Mouse (Mus musculus): ENCODE results near the gene Ccdc107. TPM values are rescaled to one million over a fixed set of nuclear protein-coding genes. Genes with fewer than 3 reads are reported as not detected.

The Ccdc107 gene
- polyA plus RNA-seq, 1 experiment from 2014 or later = 73.8 TPM

DNA sequence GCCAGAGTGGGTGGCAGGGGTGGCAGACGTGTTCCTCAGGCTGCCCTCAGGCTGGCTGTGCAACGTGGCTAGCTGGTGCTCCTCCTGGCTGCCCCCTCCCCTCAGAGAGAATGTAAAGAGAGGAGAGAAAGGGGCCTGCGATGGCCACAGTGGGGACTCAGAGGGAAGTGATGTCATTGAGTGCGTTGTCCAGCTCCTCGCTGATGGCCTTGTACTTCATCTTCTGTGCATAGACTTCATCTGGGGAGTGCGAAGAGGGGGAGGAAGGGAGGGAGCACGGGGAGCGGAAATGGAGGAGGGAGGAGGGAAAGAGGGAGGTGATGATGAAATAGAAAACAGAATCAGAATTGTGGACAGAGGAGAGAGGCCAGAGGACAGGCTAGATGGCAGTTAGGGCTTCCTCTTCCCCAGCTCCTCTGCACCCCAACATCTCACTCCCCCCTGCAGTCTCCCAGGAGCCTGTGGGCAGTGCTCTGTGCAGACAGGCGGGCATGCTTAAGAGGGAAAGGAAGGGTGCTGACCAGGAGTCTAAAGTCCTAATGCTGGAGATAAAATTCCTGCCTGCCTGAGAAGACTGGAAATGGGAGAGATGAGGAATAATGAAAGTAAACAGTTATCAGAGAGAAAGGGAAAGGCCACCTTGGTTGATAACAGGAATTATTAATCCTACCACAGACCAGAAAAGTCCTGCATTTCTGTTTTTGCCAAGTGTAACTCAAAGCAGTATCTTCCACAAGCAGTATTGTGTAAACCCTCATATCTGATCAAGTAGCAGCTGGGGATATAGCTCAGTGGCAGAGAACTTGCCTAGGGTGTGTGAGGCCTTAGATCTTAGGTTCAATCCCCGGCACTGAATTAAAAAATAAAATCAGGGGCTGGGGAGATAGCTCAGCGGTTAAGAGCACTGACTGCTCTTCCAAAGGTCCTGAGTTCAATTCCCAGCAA is 23.3 kb downstream of the Ccdc107 start:
- no peaks in the 10 kb centered on the region for H3K36me3 ChIP-seq (ENCODE audit: control insufficient read depth, insufficient read depth, low read length)
- H3K27me3 ChIP-seq (ENCODE audit: control insufficient read depth, insufficient read depth, low read depth, low read length) = peaks cover 8% of the 10 kb centered on the region
- H3K4me2 ChIP-seq (ENCODE audit: low read depth, low read length) = no peak overlapping the region
- no peak overlapping the region for H3K4me3 ChIP-seq (ENCODE audit: low read length)
- H3K27ac ChIP-seq (ENCODE audit: low read length) = no peak overlapping the region
- no peak for ATAC-seq (ENCODE audit: low read depth)
- no peaks in the 10 kb centered on the region for H3K9me3 ChIP-seq (ENCODE audit: control insufficient read depth, low read length)
- WGBS = 55% methylated on average over 11 of the region's 11 CpGs
- peaks cover 9% of the 10 kb centered on the region for H3K4me1 ChIP-seq (replicated peaks; ENCODE audit: control insufficient read depth, insufficient read depth, low read length)
- H3K9ac ChIP-seq (ENCODE audit: low read length) = no peak overlapping the region

DNA sequence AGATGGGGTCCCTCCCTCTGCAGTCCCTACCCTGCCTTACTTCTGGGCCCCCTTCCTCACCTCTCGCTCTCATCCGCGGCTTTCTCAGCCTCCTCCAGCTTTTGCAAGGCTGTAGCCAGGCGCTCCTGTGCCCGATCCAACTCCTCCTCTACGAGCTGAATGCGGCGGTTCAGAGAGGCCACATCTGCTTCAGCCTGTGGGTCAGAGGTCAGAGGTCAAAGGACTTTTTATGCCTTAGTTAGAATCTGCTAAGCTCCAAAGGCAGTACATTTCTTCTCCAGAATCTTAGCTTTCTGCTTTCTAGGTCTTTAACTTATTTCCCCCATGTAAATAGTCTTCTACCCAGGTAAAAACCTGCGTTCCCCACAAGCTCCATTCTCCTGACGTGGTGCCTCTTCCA is 26.9 kb downstream of the Ccdc107 start:
- H3K27ac ChIP-seq (ENCODE audit: low read length) = no peak overlapping the region
- H3K36me3 ChIP-seq (ENCODE audit: control insufficient read depth, insufficient read depth, low read length) = no peaks in the 10 kb centered on the region
- peak overlapping the region; percentile 26; the same call in 1 of the 2 replicates for H3K4me3 ChIP-seq (ENCODE audit: low read length)
- peak overlapping the region; percentile 52 for H3K4me2 ChIP-seq (ENCODE audit: low read depth, low read length)
- WGBS = 28% methylated on average over 10 of the region's 10 CpGs
- H3K9me3 ChIP-seq (ENCODE audit: control insufficient read depth, low read length) = no peaks in the 10 kb centered on the region
- H3K4me1 ChIP-seq (replicated peaks; ENCODE audit: control insufficient read depth, insufficient read depth, low read length) = peaks cover 24% of the 10 kb centered on the region
- peaks cover 14% of the 10 kb centered on the region for H3K27me3 ChIP-seq (ENCODE audit: control insufficient read depth, insufficient read depth, low read depth, low read length)
- no peak for ATAC-seq (ENCODE audit: low read depth)
- H3K9ac ChIP-seq (ENCODE audit: low read length) = no peak overlapping the region

DNA sequence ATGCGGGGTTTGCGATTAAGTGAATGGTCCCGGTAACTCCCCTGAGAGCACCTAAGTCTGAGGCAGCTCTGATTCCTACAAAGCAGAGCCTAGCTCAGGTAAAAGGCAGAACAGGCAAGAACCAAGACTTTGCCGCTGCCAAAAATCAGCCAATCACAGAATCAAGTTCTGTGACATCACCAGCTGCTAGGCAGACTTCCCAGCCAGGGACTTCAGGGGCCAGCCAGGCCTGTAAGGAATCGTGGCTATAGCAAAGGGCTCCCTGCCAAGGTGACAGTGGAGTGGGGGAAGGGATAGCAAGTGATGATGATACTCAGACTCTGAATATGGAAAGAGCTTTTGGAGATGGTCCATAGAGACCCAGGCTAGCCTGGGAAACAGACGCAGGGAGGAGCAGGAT is 27.3 kb downstream of the Ccdc107 start:
- Histone ChIP-seq H3K27ac (ENCODE audit: low read length) (no peak overlapping the region), H3K27me3 (ENCODE audit: control insufficient read depth, insufficient read depth, low read depth, low read length) (peaks cover 14% of the 10 kb centered on the region), H3K4me2 (ENCODE audit: low read depth, low read length) (peak overlapping the region; percentile 52), H3K9me3 (ENCODE audit: control insufficient read depth, low read length) (no peaks in the 10 kb centered on the region), H3K4me1 (replicated peaks; ENCODE audit: control insufficient read depth, insufficient read depth, low read length) (peaks cover 24% of the 10 kb centered on the region), H3K36me3 (ENCODE audit: control insufficient read depth, insufficient read depth, low read length) (no peaks in the 10 kb centered on the region), H3K9ac (ENCODE audit: low read length) (no peak overlapping the region), H3K4me3 (ENCODE audit: low read length) (peak overlapping the region; percentile 26; the same call in 1 of the 2 replicates)
- peak; percentile 27 for ATAC-seq (ENCODE audit: low read depth)
- WGBS = 14% methylated on average over 6 of the region's 6 CpGs

DNA sequence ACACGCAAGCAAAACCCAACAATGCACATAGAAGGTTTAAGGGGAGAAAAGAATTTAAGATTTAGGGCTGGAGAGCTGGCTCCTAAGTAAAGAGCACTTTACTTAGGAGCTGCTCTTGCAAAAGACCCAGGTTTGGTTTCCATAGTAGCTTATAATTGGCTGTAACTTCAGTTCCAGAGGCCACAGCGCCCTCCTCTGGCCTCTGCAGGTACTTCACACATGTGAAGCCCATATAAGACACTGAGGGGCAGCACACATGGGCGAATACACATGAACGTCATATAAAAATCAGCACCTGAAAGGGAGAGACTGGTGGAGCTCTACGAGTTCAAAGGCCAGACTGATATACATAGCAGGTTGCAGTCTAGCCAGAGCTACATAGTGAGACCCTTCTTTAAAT is 35.2 kb downstream of the Ccdc107 start:
- Histone ChIP-seq H3K4me2 (ENCODE audit: low read depth, low read length) (no peak overlapping the region), H3K9me3 (ENCODE audit: control insufficient read depth, low read length) (no peaks in the 10 kb centered on the region), H3K27ac (ENCODE audit: low read length) (no peak overlapping the region), H3K36me3 (ENCODE audit: control insufficient read depth, insufficient read depth, low read length) (peaks cover 19% of the 10 kb centered on the region), H3K4me3 (ENCODE audit: low read length) (no peak overlapping the region), H3K27me3 (ENCODE audit: control insufficient read depth, insufficient read depth, low read depth, low read length) (peaks cover 3% of the 10 kb centered on the region), H3K9ac (ENCODE audit: low read length) (no peak overlapping the region), H3K4me1 (replicated peaks; ENCODE audit: control insufficient read depth, insufficient read depth, low read length) (peaks cover 9% of the 10 kb centered on the region)
- no peak for ATAC-seq (ENCODE audit: low read depth)
- 60% methylated on average over 5 of the region's 5 CpGs for WGBS

DNA sequence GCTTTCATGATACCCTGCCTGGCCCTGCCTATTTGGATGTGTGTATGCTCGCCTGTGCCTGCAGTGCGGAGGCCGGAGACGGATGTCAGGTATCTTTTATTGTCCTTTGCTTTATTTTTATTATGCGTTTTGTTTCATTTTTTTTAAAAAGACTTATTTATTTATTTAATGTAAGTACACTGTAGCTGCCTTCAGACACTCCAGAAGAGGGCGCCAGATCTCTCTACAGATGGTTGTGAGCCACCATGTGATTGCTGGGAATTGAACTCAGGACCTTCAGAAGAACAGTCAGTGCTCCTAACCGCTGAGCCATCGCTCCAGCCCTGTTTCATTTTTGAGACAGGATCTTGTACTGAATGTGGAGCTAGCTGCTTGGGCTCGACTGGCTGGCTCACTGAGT is 35.8 kb downstream of the Ccdc107 start:
- no peak for ATAC-seq (ENCODE audit: low read depth)
- Histone ChIP-seq H3K27me3 (ENCODE audit: control insufficient read depth, insufficient read depth, low read depth, low read length) (peaks cover 3% of the 10 kb centered on the region), H3K4me2 (ENCODE audit: low read depth, low read length) (no peak overlapping the region), H3K4me3 (ENCODE audit: low read length) (no peak overlapping the region), H3K4me1 (replicated peaks; ENCODE audit: control insufficient read depth, insufficient read depth, low read length) (peaks cover 7% of the 10 kb centered on the region), H3K27ac (ENCODE audit: low read length) (no peak overlapping the region), H3K36me3 (ENCODE audit: control insufficient read depth, insufficient read depth, low read length) (peaks cover 25% of the 10 kb centered on the region), H3K9me3 (ENCODE audit: control insufficient read depth, low read length) (no peaks in the 10 kb centered on the region), H3K9ac (ENCODE audit: low read length) (no peak overlapping the region)
- 75% methylated on average over 9 of the region's 9 CpGs for WGBS

DNA sequence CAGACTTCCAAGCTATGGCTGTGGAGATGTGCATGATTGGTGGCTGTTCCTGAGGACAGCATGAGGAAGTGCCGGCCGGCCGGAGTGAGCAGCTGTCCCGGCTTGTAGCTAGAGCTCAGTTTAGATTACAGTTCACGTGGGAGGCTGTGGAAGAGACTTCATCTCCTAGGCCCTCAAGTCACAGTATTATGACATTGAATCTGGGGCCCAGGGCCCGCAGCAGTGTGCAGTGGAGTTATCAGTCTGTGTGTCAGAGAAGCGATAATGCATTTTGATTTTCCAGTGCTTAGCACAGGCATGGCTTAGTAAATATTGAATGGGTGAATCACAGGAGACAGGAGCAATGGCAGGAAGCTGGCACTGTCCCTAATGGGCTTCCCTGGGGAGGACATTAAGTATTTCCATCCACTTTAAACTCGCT is 37.4 kb downstream of the Ccdc107 start:
- no peaks in the 10 kb centered on the region for H3K27me3 ChIP-seq (ENCODE audit: control insufficient read depth, insufficient read depth, low read depth, low read length)
- H3K27ac ChIP-seq (ENCODE audit: low read length) = no peak overlapping the region
- peaks cover 37% of the 10 kb centered on the region for H3K36me3 ChIP-seq (ENCODE audit: control insufficient read depth, insufficient read depth, low read length)
- no peak for ATAC-seq (ENCODE audit: low read depth)
- WGBS = 58% methylated on average over 8 of the region's 8 CpGs
- no peak overlapping the region for H3K4me3 ChIP-seq (ENCODE audit: low read length)
- no peaks in the 10 kb centered on the region for H3K9me3 ChIP-seq (ENCODE audit: control insufficient read depth, low read length)
- H3K4me1 ChIP-seq (replicated peaks; ENCODE audit: control insufficient read depth, insufficient read depth, low read length) = no peaks in the 10 kb centered on the region
- H3K9ac ChIP-seq (ENCODE audit: low read length) = no peak overlapping the region
- no peak overlapping the region for H3K4me2 ChIP-seq (ENCODE audit: low read depth, low read length)

DNA sequence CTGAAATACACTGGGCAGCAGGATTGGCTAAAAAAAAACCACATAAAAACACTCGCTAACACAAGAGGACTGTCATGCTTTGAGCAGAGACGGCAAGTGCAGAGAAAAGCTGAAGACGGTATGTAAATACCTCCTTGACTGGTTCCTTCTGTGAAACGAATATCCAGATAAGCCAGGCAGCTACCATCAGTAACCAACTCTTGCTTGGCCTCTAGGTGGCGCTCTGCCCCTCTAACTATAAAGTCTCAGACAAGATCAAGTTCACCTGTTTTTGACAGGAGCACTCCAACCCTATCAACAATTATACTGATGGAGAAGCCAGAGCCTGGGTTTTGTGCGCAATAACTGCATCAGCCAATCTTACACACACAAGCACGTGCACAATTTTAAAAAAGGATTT is 37.9 kb downstream of the Ccdc107 start:
- peak; percentile 17; the same call in 1 of the 2 replicates for ATAC-seq (ENCODE audit: low read depth)
- no peak overlapping the region for H3K9ac ChIP-seq (ENCODE audit: low read length)

DNA sequence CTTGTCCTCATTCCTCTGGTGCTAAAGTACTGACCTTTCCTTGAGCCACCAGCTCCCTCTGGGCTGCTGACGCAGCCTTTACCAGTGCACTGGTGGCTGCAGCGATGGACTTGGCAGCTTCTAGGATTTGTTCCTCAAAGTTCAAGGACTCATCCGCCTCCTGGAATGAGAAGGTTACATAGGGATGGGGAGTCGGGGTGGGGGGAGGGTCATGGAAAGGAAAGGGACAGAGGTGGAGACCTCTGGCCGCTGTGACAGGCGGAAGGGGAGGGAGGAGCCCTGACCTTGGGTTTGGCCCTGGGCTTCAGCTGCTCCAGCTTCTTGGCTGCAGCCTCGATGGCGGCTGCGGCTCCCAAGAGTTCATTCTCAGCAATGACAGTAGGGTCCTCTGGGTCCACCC is 40.6 kb downstream of the Ccdc107 start:
- Histone ChIP-seq H3K27ac (ENCODE audit: low read length) (no peak overlapping the region), H3K36me3 (ENCODE audit: control insufficient read depth, insufficient read depth, low read length) (peaks cover 65% of the 10 kb centered on the region), H3K4me1 (replicated peaks; ENCODE audit: control insufficient read depth, insufficient read depth, low read length) (no peaks in the 10 kb centered on the region), H3K27me3 (ENCODE audit: control insufficient read depth, insufficient read depth, low read depth, low read length) (no peaks in the 10 kb centered on the region), H3K4me3 (ENCODE audit: low read length) (no peak overlapping the region), H3K9ac (ENCODE audit: low read length) (no peak overlapping the region), H3K9me3 (ENCODE audit: control insufficient read depth, low read length) (no peaks in the 10 kb centered on the region), H3K4me2 (ENCODE audit: low read depth, low read length) (no peak overlapping the region)
- no peak for ATAC-seq (ENCODE audit: low read depth)
- WGBS = 86% methylated on average over 9 of the region's 9 CpGs

More for the DNA sequence above, 37.9 kb downstream of the Ccdc107 start:
- H3K9me3 ChIP-seq (ENCODE audit: control insufficient read depth, low read length) = no peaks in the 10 kb centered on the region
- no peaks in the 10 kb centered on the region for H3K27me3 ChIP-seq (ENCODE audit: control insufficient read depth, insufficient read depth, low read depth, low read length)
- no peak overlapping the region for H3K4me3 ChIP-seq (ENCODE audit: low read length)
- 16% methylated on average over 7 of the region's 7 CpGs for WGBS
- no peak overlapping the region for H3K27ac ChIP-seq (ENCODE audit: low read length)
- peaks cover 42% of the 10 kb centered on the region for H3K36me3 ChIP-seq (ENCODE audit: control insufficient read depth, insufficient read depth, low read length)
- no peak overlapping the region for H3K4me2 ChIP-seq (ENCODE audit: low read depth, low read length)
- no peaks in the 10 kb centered on the region for H3K4me1 ChIP-seq (replicated peaks; ENCODE audit: control insufficient read depth, insufficient read depth, low read length)

DNA sequence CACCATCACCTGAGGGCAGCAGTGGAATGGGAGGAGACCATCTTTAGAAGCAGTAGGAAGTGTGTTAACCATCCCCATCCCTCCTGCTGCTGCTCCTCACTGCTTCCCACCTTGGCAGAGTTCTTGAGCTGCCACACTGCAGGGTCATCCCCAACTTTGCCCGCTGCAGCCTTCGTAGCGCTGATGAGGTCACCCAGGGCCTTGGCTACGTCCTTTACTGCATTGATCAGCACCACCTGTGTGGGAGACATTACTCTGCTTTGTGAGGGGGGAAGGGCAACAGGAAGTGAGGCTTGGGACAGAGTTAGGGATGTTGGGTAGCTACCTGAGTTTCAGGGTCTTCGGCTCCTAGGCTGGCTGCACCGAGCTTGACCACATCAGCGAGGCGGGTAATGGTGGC is 42.9 kb downstream of the Ccdc107 start:
- Histone ChIP-seq H3K27me3 (ENCODE audit: control insufficient read depth, insufficient read depth, low read depth, low read length) (no peaks in the 10 kb centered on the region), H3K9me3 (ENCODE audit: control insufficient read depth, low read length) (no peaks in the 10 kb centered on the region), H3K27ac (ENCODE audit: low read length) (no peak overlapping the region), H3K4me2 (ENCODE audit: low read depth, low read length) (no peak overlapping the region), H3K9ac (ENCODE audit: low read length) (no peak overlapping the region), H3K4me3 (ENCODE audit: low read length) (no peak overlapping the region), H3K4me1 (replicated peaks; ENCODE audit: control insufficient read depth, insufficient read depth, low read length) (no peaks in the 10 kb centered on the region), H3K36me3 (ENCODE audit: control insufficient read depth, insufficient read depth, low read length) (peaks cover 86% of the 10 kb centered on the region)
- ATAC-seq (ENCODE audit: low read depth) = no peak
- 94% methylated on average over 8 of the region's 8 CpGs for WGBS
